Mouse (Mus musculus) layer of hippocampus, adult 9-11 months (tissue): ENCODE measurements around the gene Acap1.
"Not testable (repeated sequence)": the region's sequence is repeated elsewhere in the genome, so short reads cannot be mapped to it uniquely, and the experiment has no call there.

ENCODE experiments used
- DNase-seq: peaks from one replicate; pipeline ENCODE4 v3.0.0; 2022

The Acap1 gene

DNA sequence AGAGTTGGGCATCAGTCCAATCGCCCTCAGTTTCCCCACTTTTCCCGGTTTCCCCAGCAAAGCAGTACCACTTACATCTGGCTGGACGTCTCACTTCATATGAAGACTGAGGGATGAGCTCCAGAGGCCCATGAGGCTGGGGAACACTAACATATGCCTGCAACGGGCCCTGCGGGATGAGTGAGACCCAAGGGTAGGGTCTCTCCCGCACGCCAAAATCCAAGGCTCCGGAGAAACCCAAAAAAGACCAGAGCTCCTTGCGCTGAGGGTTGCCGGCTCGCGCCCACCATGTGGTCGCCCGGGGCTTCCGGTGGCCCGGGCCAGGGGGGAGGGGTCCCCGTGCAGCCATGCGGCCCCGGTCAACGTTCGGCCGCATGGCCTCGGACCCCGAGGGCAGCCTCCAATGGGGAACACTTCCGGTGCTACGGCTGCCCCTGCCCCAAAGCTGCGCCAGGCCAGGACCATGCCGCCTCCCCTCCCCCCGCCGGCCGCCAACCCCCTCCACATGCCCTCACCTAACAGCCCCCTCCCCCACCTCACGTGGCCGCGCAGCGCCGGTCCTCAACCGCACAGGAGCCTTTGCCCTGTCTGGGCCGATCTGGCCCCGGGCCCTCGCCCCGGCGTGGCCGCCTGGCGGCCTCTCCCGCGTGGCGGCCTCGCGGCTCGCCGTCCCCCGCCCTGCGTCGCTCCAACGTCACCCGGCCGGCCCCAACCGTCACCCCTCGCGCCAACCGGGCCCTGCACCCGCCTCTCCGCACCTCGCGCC is 25.1 kb upstream of the Acap1 start:
- DNase-seq, result peak; percentile 49

DNA sequence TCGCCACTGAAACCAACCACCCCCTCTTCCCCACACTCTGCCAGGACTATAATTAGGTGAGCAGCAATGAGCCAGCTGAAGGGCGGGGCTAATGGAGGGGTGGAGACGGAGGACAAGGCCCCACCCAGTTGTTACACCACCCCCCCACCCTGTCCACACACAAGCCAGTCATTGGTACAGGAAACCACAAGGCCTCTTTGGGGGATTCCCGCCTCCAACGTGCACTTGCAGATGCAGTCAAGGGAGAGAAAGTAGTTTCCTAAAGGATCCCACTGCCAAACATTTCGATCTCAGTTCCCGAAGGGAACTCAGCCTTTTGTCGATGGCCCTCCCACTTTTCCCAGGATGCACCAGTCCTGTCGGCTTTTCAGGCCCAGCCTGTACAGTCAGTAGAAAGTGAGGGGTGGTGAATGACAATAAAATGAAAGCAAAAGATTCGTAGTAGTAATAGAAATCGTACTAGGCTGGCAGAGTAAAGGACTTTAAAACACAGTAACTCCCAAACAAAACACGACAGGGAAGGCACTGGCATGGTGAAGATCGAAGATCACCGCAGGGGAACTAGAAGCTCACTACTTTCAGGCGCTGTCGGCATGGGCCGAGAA is 24.4 kb upstream of the Acap1 start:
- peak; percentile 64 for DNase-seq

DNA sequence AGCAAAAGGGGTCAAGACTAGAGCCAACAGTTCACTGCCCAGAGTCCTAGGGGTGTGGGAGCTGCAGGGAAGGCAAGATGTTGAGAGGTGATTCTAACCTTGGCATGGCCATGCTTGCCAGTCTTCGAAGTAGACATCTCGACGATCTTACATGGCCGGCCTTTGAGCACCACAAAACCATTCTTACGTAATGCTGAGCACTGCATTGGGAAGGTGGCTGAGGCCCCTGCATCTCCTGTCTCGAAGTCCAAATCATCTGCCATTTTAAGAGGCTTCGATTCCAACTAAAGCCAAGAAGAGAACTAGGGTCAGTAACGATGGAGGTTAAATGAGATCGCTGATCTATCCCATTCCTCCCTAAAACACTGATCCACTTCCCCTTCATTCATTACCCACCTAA is 23.7 kb upstream of the Acap1 start:
- no peak for DNase-seq

DNA sequence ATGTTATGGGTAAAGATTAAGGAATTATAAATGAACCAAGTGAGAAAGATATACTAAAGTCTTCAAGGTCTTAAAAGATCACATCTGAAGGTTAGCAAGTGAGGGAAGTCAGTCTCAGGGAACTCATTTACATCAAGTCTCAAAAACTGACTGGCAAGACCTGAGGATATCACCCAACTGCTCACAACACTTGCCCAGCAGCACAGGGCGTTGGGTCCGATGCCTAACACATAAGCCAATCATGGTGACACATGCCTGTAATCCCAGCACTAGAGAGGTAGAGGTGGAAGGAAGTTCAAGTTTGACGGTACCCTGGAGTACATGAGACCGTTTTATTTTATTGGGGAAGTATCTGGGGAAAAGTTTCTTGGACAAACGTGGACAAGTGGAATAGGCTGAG is 22.8 kb upstream of the Acap1 start:
- DNase-seq, result no peak

DNA sequence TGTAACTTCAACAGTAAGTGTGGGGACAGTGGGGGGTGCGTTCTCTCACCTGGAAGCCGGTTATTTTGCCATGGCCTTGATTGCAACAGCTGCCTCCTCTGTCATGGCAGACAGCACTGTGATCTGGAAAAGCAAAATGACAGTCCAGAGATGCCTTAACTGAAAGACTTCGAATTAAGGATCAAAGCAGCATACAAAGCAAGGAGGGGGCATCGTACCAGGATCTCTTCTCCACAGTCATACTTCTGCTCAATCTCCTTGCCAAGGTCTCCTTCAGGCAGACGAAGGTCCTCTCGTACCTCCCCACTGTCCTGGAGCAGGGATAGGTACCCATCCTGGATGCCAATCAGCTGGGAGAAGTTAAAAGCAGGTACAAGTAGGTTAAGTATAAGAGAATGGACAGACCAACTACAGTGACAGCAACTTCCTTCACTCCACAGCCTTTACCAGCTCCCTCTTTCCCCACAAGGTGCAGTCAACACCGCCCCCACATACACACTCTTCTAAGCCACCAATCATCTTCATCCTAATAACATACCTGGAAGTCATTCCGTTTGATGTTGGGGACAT is 22.1 kb upstream of the Acap1 start:
- no peak for DNase-seq

DNA sequence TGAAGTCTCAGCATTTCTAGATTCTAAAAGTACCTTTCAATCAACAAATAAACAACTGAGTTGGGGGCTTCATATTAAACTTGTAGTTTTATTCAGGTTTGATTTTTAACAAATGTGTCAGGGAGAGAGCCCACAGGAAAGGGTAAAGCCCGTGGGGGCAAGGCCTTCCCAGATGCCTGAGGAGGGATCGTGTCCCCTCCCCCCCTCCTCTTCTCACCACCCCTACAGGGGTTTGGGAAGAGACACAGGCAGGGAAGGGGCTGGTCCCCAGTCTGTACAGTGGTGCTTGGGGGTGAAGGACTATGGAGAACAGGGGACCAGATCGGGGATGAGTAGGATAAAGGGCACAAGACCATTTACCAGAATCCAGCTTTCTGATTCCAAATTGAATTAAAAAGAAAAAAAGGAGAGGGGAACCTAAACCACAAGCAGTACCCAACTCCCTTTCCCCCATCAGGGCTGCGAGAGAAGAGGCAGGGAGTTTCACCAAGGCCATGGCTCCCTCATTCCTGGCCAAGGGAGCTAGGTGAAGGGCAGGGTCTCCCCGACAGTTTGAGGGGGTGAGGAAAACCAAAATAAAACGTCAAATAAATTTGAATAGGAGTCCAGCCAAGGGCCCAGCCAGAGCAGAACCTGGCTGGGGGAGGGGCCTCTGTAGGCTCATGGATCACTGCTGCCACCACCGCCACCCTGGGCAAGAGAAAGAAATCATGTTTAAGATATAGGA is 21.5 kb upstream of the Acap1 start:
- not testable (repeated sequence) for DNase-seq

DNA sequence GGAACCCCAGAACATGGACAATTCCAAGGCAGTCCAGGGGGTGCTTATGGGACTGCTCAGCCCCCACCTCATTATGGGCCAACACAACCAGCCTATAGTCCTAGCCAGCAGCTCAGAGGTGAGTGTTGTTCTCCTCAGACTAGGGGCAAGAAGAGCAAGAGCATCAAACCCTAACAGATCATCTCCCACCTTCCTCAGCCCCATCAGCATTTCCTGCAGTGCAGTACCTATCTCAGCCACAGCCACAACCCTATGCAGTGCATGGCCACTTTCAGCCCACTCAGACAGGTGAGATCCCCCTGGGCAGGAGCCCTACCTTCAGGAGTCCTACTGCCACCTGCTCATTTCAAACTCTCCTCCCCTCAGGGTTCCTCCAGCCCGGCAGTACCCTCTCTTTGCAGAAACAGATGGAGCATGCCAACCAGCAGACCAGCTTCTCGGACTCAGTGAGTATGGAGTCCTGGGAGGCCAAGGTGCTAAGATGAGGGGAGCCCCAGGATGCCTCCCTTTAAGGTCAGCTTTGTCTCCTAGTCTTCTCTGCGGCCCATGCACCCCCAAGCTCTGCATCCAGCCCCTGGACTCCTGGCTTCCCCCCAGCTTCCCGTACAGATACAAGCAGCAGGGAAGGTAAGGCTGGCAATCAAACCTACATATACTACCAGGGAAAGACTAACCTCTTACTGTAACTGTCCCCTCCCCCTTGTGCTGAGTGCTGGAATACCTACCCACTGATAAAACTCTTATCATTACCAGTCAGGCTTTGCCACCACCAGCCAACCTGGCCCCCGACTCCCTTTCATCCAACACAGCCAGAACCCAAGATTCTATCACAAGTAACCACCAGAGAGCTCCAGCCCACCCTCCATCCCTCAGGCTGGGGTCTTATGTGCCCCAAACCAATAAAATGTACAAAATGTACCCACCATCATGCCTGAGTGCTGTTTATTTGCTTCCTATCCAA is 20.6 kb upstream of the Acap1 start:
- DNase-seq, result no peak

DNA sequence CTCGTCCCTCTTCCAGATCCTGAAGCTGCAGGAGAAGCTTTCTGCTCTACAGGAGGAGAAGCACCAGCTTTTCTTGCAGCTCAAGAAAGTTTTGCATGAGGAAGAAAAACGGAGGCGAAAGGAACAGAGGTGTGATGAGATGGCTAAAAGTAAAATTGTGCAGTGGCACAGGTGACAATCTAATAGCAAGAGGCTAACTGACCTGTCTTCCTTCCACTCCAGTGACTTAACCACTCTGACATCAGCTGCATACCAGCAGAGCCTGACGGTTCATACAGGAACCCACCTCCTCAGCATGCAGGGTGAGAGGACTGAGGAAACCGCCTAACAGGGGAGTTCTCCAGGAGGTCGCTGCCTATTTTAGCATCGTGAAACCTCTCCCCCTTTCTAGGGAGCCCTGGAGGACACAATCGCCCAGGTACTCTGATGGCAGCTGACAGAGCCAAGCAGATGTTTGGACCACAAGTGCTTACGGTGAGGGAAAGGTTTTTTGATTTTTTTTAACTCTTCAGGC is 19.6 kb upstream of the Acap1 start:
- DNase-seq, result no peak

DNA sequence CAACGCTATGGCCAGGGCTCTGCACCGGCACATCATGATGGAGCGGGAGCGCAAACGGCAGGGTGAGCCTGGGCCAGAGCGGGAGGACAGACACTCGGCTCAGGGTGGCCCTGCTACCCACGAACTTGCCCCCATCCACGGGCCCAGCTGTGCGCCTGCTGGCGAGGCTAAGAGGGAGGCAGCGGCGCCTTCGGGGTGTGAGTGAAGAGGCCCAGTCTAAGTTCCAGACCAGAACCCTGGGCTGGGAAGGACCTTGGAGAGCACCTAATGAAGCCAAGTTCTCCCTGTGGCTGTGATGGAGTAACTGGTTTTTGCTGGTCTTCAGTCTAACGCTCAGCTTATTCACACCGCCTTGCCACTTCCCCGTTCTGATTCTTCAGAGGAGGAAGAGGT is 19.0 kb upstream of the Acap1 start:
- no peak for DNase-seq

DNA sequence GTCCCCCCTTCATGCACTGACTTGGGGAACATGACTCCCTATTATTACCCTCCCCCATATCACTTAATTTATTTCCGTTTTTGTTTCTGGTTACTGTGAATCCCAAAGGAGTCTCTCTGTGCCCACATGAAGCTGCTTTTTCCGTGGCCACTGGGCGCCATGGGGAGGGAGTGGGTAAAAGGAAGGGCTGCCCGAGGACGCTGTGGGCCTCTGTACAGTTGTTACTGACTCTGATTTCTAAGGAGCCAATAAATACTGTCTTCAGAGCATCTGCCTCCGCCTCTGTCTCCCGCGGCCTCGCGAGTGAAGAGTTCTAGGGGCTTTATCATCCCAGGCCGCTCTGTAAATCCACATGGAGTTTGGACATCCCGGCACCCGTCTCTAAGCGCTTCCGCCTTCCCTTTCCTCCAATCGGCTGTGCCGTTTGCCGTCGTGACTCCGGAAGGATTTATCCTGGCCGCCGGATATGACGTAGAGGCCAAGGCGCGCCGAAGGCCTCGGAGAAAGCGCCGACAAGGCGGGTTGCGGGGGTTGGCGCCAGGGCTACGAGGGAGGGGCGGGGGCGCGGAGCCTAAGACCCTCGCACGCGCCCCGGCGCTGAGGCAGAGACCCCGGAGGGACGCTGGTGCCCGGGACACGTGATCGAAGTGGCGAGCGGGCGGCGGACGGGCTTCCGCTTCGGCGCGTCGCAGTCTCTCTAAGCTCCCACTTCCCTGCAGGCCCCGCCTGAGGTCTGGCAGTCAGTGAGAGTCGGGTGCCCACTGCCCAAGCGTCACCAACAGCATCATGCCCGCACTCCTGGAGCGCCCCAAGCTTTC is 18.4 kb upstream of the Acap1 start, which contains the start of gene Gps2:
Gps2 (plus strand) TSS at position 335 of the 818 bp plus-strand sequence.
- peak; percentile 94 for DNase-seq

DNA sequence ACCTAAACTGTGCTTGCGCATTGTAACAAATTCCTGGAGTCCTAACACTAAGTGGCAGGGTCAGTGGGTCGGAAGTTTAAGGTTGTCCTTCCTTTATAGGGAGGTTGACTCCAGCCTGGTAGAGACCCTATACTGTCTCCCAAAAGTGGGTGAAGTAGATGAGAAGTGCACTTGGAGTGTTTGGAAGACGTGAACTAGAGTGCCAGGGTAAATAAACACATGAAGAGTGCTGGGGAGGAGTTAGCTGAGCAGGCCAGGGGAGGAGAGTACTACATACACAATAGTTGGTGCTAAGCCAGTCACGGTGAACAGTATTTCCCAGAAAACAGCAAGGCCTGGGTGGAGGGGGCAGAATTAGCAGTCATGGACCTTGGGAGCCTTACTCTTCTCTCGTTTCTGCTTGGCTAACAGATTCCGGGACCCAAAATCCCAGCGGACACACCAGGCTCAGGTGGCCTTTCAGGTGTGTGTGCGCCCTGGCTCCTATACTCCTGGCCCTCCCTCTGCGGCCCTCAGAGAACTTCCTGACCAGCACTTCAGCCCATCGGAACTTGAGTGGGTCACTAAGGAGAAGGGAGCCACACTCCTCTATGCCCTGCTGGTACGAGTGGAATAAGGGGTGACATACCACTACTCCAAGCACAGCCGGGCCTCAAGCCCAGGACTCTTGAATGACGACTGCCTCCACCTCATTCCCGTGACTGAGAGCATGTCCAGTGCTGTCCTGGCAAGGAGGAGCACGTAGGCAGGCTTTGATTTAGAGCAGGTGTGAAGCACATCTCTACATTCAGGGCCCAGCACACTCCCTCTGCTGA is 17.6 kb upstream of the Acap1 start:
- no peak for DNase-seq

DNA sequence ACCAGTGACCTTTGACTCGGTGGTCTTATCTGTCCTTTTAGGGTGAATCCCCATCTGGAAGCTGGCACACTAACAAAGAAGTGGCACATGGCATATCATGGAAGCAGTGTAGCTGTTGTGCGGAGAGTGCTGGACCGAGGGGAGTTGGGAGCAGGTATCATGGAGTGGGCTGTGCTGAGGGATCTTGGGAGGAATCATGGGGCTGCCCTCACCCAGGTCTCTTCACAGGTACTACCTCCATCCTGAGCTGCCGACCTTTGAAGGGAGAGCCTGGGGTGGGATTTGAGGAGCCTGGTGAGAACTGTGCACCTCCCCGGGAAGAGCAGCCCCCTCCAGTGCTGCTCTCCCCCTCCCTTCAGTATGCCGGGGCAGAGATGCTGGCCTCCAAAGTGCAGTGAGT is 16.4 kb upstream of the Acap1 start:
- no peak for DNase-seq

DNA sequence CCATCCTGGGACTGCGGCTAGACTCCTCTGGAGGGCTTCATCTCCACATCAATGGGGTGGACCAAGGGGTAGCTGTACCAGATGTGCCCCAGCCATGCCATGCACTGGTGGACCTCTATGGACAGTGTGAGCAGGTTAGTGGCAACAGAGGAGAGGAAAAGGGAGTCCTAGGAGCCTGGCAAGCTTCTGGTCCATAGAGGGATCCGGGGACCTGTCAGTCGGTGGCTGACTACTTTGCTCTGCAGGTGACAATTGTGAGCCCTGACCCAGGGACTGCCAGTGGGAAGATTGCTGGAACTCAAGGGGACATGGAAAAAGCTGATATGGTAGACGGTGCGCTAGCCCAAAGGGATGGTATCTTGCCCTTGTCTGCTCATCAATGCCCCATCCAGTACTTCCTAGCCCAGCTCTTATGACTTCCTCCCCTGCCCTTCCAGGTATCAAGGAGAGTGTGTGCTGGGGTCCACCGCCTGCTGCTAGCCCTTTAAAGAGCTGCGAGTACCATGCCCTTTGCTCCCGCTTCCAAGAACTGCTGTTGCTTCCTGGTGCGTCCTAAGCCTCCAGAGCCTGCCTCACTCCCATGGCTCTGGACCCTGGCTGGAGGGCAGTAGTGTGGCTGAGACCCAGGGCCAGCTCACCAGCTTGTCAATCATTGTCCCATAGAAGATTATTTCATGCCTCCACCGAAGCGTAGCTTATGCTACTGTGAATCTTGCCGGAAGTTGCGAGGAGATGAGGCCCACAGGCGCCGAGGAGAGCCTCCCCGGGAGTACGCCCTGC is 15.6 kb upstream of the Acap1 start:
- no peak for DNase-seq

DNA sequence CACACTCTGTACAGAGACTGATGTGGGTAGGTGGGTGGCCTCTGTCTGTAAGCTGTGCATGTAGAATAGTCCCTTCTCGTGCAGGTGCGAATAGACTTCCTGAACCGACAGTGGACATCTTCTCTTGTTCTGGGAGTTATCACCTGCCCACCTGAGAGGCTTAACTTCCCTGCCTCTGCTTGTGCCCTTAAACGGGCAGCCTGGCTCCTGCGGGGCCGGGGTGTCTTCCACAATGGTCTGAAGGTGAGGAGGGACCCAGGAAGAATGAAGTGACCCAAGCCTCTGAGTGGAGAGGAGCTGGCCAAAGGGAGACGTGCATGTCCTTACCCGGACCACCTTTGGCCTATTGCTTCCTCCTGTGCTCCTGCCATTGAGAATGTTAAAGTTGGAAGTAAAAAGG is 14.8 kb upstream of the Acap1 start:
- DNase-seq, result no peak

DNA sequence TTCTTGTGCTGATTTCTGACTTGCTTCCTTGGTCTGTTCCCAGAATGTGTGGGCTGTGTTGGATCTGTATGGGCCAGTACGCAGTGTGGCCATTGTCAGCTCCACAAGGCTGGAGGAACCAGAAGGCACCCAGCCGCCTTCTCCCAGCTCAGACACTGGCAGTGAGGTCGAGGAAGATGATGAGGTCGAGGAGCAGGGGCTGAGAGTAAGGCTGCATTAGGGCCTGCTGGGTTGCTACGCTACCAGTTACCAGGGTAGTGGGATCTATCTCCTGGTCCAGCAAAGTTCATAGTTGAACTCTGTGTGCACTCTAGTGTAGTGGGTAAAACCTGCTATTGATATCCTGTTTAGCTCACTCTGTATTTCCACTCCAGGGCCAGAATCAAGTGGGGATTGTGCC is 13.8 kb upstream of the Acap1 start:
- DNase-seq, result no peak

DNA sequence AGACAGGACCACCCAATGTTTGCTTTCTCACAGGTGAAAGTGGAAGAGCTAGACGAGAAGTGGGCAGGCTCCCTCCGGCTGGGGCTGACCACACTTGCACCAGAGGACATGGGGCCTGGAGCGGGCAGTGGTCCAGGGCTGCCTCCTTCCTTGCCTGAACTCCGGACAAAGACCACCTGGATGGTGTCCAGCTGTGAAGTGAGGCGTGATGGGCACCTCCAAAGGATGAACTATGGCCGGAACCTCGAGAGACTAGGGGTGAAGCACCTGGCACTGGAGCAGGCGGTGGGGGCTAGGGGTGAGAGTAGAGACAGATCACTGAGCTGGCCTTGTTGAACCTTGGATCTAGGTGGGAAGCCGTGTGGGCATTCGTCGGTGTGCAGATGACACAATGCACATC is 13.3 kb upstream of the Acap1 start:
- no peak for DNase-seq

DNA sequence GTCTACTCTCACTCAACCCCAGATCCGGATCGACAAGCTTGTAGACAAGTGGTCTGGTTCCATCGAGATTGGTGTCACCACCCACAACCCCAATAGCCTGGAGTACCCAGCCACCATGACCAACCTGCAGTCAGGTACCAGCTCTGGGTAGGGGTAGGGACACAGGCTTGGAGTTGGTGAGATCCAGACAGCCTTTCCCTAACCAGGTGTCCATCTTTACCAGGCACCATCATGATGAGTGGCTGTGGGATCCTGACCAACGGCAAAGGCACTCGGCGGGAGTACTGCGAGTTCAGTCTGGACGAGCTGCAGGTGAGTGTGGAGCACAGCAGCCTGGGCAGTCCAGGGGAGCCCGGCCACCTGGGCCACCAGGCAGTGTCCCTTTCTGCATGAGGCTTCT is 9.0 kb upstream of the Acap1 start:
- no peak for DNase-seq

DNA sequence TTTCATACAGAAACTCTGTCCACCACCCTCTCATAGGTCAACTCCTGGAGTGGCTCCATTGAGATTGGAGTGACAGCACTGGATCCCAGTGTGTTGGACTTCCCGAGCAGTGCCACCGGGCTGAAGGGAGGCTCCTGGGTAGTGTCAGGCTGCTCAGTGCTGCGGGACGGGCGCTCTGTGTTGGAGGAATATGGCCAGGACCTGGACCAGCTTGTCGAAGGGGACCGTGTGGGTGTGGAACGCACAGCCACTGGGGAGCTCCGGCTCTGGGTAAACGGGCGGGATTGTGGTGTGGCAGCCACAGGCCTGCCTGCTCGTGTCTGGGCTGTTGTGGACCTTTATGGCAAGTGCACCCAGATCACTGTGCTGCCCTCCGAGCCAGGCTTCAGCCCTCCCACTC is 7.6 kb upstream of the Acap1 start:
- no peak for DNase-seq

DNA sequence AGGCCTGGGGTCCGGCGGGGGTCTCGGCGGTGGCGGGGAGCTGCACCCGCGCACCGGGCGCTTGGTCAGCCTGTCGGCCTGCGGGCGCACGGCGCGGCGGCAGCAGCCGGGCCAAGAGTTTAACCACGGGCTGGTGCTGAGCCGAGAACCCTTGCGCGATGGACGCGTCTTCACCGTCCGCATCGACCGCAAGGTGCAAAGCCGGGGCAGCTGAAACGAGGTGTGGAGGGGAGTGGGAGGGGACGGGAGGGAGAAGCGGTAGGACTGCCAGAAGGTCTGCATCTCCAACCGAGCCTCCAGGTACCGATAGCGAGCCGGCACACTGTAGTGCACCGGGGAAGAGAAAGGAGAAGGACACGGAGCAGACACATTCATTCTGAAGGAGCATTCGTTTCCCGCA is 6.7 kb upstream of the Acap1 start:
- no peak for DNase-seq

DNA sequence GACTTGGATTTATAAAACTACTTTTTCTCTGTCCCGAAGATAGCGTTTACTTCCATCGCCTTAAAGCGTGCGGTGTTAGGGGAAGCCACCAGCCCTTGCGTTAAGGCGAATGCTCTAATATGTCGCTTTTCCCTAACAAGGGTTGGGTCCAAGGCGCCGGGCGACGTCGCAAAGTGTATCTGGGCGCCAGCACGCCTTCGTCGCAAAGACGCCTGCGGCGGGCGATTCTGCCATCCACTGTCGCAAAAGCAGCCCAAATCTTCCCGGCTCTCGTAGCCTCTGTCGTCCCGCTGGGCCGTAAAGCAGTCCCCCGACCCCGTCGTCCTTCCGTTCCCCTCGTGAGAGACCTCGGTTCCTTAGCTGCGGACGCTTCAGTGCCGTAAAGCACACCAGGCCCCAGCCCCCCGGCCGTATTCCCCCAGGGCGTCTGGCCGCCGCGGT is 6.1 kb upstream of the Acap1 start:
- peak; percentile 99 for DNase-seq
